Mouse (Mus musculus): ENCODE data around the gene Nxpe2. TPM values are rescaled to one million over a fixed set of nuclear protein-coding genes. Genes with fewer than 3 reads are reported as not detected.

Nxpe2 gene
- polyA plus RNA-seq, 1 experiment: 0.55 TPM

GRCm38 (mm10) chr9:48345456-48345855 lies 7.8 kb downstream of the Nxpe2 start:
- Histone ChIP-seq H3K9me3 (replicated peaks; ENCODE audit: control insufficient read depth, insufficient read depth, low read length, poor library complexity, severe bottlenecking) (no peaks in the 10 kb centered on the region), H3K27me3 (ENCODE audit: control insufficient read depth, insufficient read depth, low read length, poor library complexity, severe bottlenecking) (no peaks in the 10 kb centered on the region), H3K27ac (ENCODE audit: insufficient read depth, low read length) (no peak overlapping the region), H3K4me1 (ENCODE audit: control insufficient read depth, insufficient read depth, low read length) (no peaks in the 10 kb centered on the region), H3K36me3 (ENCODE audit: control insufficient read depth, insufficient read depth, low read length, poor library complexity, severe bottlenecking) (no peaks in the 10 kb centered on the region), H3K9ac (ENCODE audit: low read depth, poor library complexity, severe bottlenecking) (no peak overlapping the region), H3K4me3 (ENCODE audit: low read depth, low read length) (no peak overlapping the region)
- no peak for TF ChIP-seq CTCF (IDR thresholded peaks at IDR 0.05; ENCODE audit: low read depth, low read length)
- no peak for TF ChIP-seq EP300 (IDR thresholded peaks at IDR 0.05; ENCODE audit: insufficient read depth, low read depth, low read length)
- no peak for TF ChIP-seq POLR2A (IDR thresholded peaks at IDR 0.05; ENCODE audit: insufficient read depth, low read length)

- no peak for TF ChIP-seq CTCF (IDR thresholded peaks at IDR 0.05; ENCODE audit: low read depth, low read length)
- Histone ChIP-seq H3K36me3 (ENCODE audit: control insufficient read depth, insufficient read depth, low read length, poor library complexity, severe bottlenecking) (no peaks in the 10 kb centered on the region), H3K27ac (ENCODE audit: insufficient read depth, low read length) (no peak overlapping the region), H3K27me3 (ENCODE audit: control insufficient read depth, insufficient read depth, low read length, poor library complexity, severe bottlenecking) (no peaks in the 10 kb centered on the region), H3K4me3 (ENCODE audit: low read depth, low read length) (no peak overlapping the region), H3K9me3 (replicated peaks; ENCODE audit: control insufficient read depth, insufficient read depth, low read length, poor library complexity, severe bottlenecking) (no peaks in the 10 kb centered on the region), H3K9ac (ENCODE audit: low read depth, poor library complexity, severe bottlenecking) (no peak overlapping the region), H3K4me1 (ENCODE audit: control insufficient read depth, insufficient read depth, low read length) (no peaks in the 10 kb centered on the region)
Observed at GRCm38 (mm10) chr9:48340708-48341380, 12.4 kb downstream of the Nxpe2 start.

- H3K4me3 ChIP-seq (ENCODE audit: low read depth, low read length): no peak overlapping the region
- no peaks in the 10 kb centered on the region for H3K4me1 ChIP-seq (ENCODE audit: control insufficient read depth, insufficient read depth, low read length)
- TF ChIP-seq CTCF (IDR thresholded peaks at IDR 0.05; ENCODE audit: low read depth, low read length) (no peak), EP300 (IDR thresholded peaks at IDR 0.05; ENCODE audit: insufficient read depth, low read depth, low read length) (no peak), POLR2A (IDR thresholded peaks at IDR 0.05; ENCODE audit: insufficient read depth, low read length) (no peak)
- no peak overlapping the region for H3K9ac ChIP-seq (ENCODE audit: low read depth, poor library complexity, severe bottlenecking)
- no peaks in the 10 kb centered on the region for H3K27me3 ChIP-seq (ENCODE audit: control insufficient read depth, insufficient read depth, low read length, poor library complexity, severe bottlenecking)
- H3K36me3 ChIP-seq (ENCODE audit: control insufficient read depth, insufficient read depth, low read length, poor library complexity, severe bottlenecking): no peaks in the 10 kb centered on the region
- no peaks in the 10 kb centered on the region for H3K9me3 ChIP-seq (replicated peaks; ENCODE audit: control insufficient read depth, insufficient read depth, low read length, poor library complexity, severe bottlenecking)
- no peak overlapping the region for H3K27ac ChIP-seq (ENCODE audit: insufficient read depth, low read length)
Observed at GRCm38 (mm10) chr9:48339563-48339962, 13.7 kb downstream of the Nxpe2 start.

- no peaks in the 10 kb centered on the region for H3K27me3 ChIP-seq (ENCODE audit: control insufficient read depth, insufficient read depth, low read length, poor library complexity, severe bottlenecking)
- no peaks in the 10 kb centered on the region for H3K9me3 ChIP-seq (replicated peaks; ENCODE audit: control insufficient read depth, insufficient read depth, low read length, poor library complexity, severe bottlenecking)
- TF ChIP-seq EP300 (IDR thresholded peaks at IDR 0.05; ENCODE audit: insufficient read depth, low read depth, low read length): no peak
- TF ChIP-seq POLR2A (IDR thresholded peaks at IDR 0.05; ENCODE audit: insufficient read depth, low read length): no peak
- no peak for TF ChIP-seq CTCF (IDR thresholded peaks at IDR 0.05; ENCODE audit: low read depth, low read length)
- no peak overlapping the region for H3K4me3 ChIP-seq (ENCODE audit: low read depth, low read length)
- no peak overlapping the region for H3K27ac ChIP-seq (ENCODE audit: insufficient read depth, low read length)
- H3K36me3 ChIP-seq (ENCODE audit: control insufficient read depth, insufficient read depth, low read length, poor library complexity, severe bottlenecking): no peaks in the 10 kb centered on the region
- no peaks in the 10 kb centered on the region for H3K4me1 ChIP-seq (ENCODE audit: control insufficient read depth, insufficient read depth, low read length)
- H3K9ac ChIP-seq (ENCODE audit: low read depth, poor library complexity, severe bottlenecking): no peak overlapping the region
Observed at GRCm38 (mm10) chr9:48338783-48339455, 14.3 kb downstream of the Nxpe2 start.

- no peaks in the 10 kb centered on the region for H3K27me3 ChIP-seq (ENCODE audit: control insufficient read depth, insufficient read depth, low read length, poor library complexity, severe bottlenecking)
- no peaks in the 10 kb centered on the region for H3K9me3 ChIP-seq (replicated peaks; ENCODE audit: control insufficient read depth, insufficient read depth, low read length, poor library complexity, severe bottlenecking)
- TF ChIP-seq POLR2A (IDR thresholded peaks at IDR 0.05; ENCODE audit: insufficient read depth, low read length): no peak
- TF ChIP-seq CTCF (IDR thresholded peaks at IDR 0.05; ENCODE audit: low read depth, low read length): no peak
- no peak for TF ChIP-seq EP300 (IDR thresholded peaks at IDR 0.05; ENCODE audit: insufficient read depth, low read depth, low read length)
- H3K36me3 ChIP-seq (ENCODE audit: control insufficient read depth, insufficient read depth, low read length, poor library complexity, severe bottlenecking): no peaks in the 10 kb centered on the region
- no peak overlapping the region for H3K9ac ChIP-seq (ENCODE audit: low read depth, poor library complexity, severe bottlenecking)
- H3K4me1 ChIP-seq (ENCODE audit: control insufficient read depth, insufficient read depth, low read length): no peaks in the 10 kb centered on the region
- no peak overlapping the region for H3K27ac ChIP-seq (ENCODE audit: insufficient read depth, low read length)
- H3K4me3 ChIP-seq (ENCODE audit: low read depth, low read length): no peak overlapping the region
Observed at GRCm38 (mm10) chr9:48329597-48329996, 23.7 kb downstream of the Nxpe2 start.

GRCm38 (mm10) chr9:48326338-48326737 lies 26.9 kb downstream of the Nxpe2 start:
- Histone ChIP-seq H3K36me3 (ENCODE audit: control insufficient read depth, insufficient read depth, low read length, poor library complexity, severe bottlenecking) (no peaks in the 10 kb centered on the region), H3K9me3 (replicated peaks; ENCODE audit: control insufficient read depth, insufficient read depth, low read length, poor library complexity, severe bottlenecking) (no peaks in the 10 kb centered on the region)

More at GRCm38 (mm10) chr9:48326338-48326737, 26.9 kb downstream of the Nxpe2 start:
- no peak overlapping the region for H3K27ac ChIP-seq (ENCODE audit: insufficient read depth, low read length)
- H3K27me3 ChIP-seq (ENCODE audit: control insufficient read depth, insufficient read depth, low read length, poor library complexity, severe bottlenecking): no peaks in the 10 kb centered on the region
- no peak overlapping the region for H3K4me3 ChIP-seq (ENCODE audit: low read depth, low read length)
- TF ChIP-seq EP300 (IDR thresholded peaks at IDR 0.05; ENCODE audit: insufficient read depth, low read depth, low read length) (no peak), CTCF (IDR thresholded peaks at IDR 0.05; ENCODE audit: low read depth, low read length) (no peak), POLR2A (IDR thresholded peaks at IDR 0.05; ENCODE audit: insufficient read depth, low read length) (no peak)
- H3K4me1 ChIP-seq (ENCODE audit: control insufficient read depth, insufficient read depth, low read length): no peaks in the 10 kb centered on the region
- H3K9ac ChIP-seq (ENCODE audit: low read depth, poor library complexity, severe bottlenecking): no peak overlapping the region

All from ES-Bruce4 (cell line).